Mouse (Mus musculus): ENCODE data around the gene Hoxa11. TPM values are rescaled to one million over a fixed set of nuclear protein-coding genes. Genes with fewer than 3 reads are reported as not detected.

The Hoxa11 gene
- polyA plus RNA-seq, 1 experiment from 2014 or later = 6.0 TPM

- no peaks in the 10 kb centered on the region for H3K4me1 ChIP-seq (ENCODE audit: control insufficient read depth, insufficient read depth, low read length)
- no peak for ATAC-seq (ENCODE audit: insufficient read depth, low FRiP score, low TSS enrichment)
- H3K36me3 ChIP-seq (ENCODE audit: control insufficient read depth, insufficient read depth, low read length) = no peaks in the 10 kb centered on the region
- H3K27me3 ChIP-seq (ENCODE audit: control insufficient read depth, insufficient read depth, low read length) = peaks cover 76% of the 10 kb centered on the region
- 7% methylated on average over 8 of the region's 8 CpGs for WGBS
- no peak overlapping the region for H3K4me3 ChIP-seq (ENCODE audit: low read depth, low read length)
- H3K9me3 ChIP-seq (ENCODE audit: control insufficient read depth, low read length) = no peaks in the 10 kb centered on the region
- H3K9ac ChIP-seq (ENCODE audit: low read length) = no peak overlapping the region
- no peak overlapping the region for H3K27ac ChIP-seq (ENCODE audit: low read depth, low read length)
- no peak overlapping the region for H3K4me2 ChIP-seq (ENCODE audit: low read depth)
- peak; percentile 16 for DNase-seq (ENCODE audit: low spot score)
Observed at GRCm38 (mm10) chr6:52275563-52276280, 30.1 kb upstream of the Hoxa11 start.

DNA sequence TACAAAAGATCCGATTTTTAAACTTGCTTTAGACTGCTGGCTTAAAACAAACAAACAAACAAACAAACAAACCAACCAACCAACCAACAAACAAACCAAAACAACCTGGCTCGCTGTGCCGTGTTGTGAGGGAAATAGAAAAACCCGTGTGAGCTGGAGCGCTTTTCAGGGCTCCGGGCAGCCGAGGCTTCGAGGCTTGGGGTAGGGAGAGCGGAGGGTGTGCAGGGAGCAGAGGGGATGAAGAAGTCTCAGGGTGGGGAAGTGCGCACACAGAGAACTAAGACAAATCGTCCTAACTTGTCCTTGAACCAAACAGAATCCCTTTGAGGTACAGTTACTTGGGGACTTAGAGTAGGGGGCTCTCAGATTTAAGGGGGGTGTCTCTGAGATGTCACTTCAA is 29.0 kb upstream of the Hoxa11 start:
- WGBS = 2% methylated on average over 11 of the region's 11 CpGs
- peaks cover 88% of the 10 kb centered on the region for H3K27me3 ChIP-seq (ENCODE audit: control insufficient read depth, insufficient read depth, low read length)
- H3K4me2 ChIP-seq (ENCODE audit: low read depth) = no peak overlapping the region
- ATAC-seq (ENCODE audit: insufficient read depth, low FRiP score, low TSS enrichment) = no peak
- H3K9me3 ChIP-seq (ENCODE audit: control insufficient read depth, low read length) = no peaks in the 10 kb centered on the region
- no peak overlapping the region for H3K4me3 ChIP-seq (ENCODE audit: low read depth, low read length)
- no peaks in the 10 kb centered on the region for H3K4me1 ChIP-seq (ENCODE audit: control insufficient read depth, insufficient read depth, low read length)
- H3K36me3 ChIP-seq (ENCODE audit: control insufficient read depth, insufficient read depth, low read length) = no peaks in the 10 kb centered on the region
- no peak for DNase-seq (ENCODE audit: low spot score)
- no peak overlapping the region for H3K9ac ChIP-seq (ENCODE audit: low read length)
- H3K27ac ChIP-seq (ENCODE audit: low read depth, low read length) = no peak overlapping the region

- ATAC-seq (ENCODE audit: insufficient read depth, low FRiP score, low TSS enrichment) (no peak), DNase-seq (ENCODE audit: low spot score) (peak; percentile 34)
- H3K9me3 ChIP-seq (ENCODE audit: control insufficient read depth, low read length) = no peaks in the 10 kb centered on the region
- no peaks in the 10 kb centered on the region for H3K4me1 ChIP-seq (ENCODE audit: control insufficient read depth, insufficient read depth, low read length)
- no peaks in the 10 kb centered on the region for H3K36me3 ChIP-seq (ENCODE audit: control insufficient read depth, insufficient read depth, low read length)
- H3K4me3 ChIP-seq (ENCODE audit: low read depth, low read length) = no peak overlapping the region
- no peak overlapping the region for H3K9ac ChIP-seq (ENCODE audit: low read length)
- WGBS = 1% methylated on average over 22 of the region's 22 CpGs
- H3K4me2 ChIP-seq (ENCODE audit: low read depth) = no peak overlapping the region
- no peak overlapping the region for H3K27ac ChIP-seq (ENCODE audit: low read depth, low read length)
- H3K27me3 ChIP-seq (ENCODE audit: control insufficient read depth, insufficient read depth, low read length) = peaks cover 94% of the 10 kb centered on the region
Observed at GRCm38 (mm10) chr6:52273656-52274280, 28.2 kb upstream of the Hoxa11 start.

DNA sequence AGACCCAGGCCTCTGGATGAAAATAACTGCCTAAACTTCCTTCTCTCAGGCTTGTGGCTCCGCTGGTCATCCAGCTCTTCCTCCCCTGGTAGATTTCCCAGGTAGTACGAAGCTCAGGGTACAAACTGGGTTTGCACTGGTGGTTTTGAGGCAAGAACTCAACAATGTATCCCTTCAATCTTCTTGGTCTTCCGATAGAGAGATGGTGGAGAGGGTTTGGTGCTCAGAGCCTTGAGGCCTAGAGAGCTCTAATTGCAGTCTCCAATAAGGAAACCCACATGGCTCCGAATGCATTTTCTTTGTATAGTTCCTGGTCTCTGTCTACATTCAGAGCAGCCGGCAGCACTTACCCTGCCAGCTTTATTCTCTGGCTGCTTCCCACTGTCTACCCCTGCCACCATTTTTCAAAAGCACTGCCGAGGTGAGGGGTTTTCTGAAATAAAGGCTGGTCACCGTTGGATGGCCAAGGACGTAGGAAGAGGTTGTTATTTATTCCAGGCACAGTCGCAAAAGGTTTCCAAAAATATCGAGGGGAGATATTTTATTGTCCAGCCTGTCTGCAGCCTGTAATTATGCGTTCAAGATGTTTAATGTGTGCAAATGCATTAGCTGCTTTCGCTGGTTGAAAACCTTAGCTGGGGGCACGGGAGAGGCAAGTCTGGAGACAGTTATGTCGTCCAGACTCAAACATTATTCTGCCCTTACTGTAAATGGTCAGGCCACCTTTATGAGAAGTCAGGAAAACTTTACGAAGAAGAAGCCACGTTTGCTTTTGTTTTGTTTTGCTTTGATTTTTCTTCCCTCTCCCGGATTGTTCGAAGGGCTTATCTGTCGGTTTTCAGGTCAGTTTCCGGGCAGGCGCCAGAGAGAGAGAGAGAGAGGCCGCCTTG is 27.4 kb upstream of the Hoxa11 start:
- peak; percentile 35 for DNase-seq (ENCODE audit: low spot score)
- Histone ChIP-seq H3K36me3 (ENCODE audit: control insufficient read depth, insufficient read depth, low read length) (no peaks in the 10 kb centered on the region), H3K4me2 (ENCODE audit: low read depth) (no peak overlapping the region), H3K27ac (ENCODE audit: low read depth, low read length) (no peak overlapping the region), H3K9ac (ENCODE audit: low read length) (no peak overlapping the region), H3K9me3 (ENCODE audit: control insufficient read depth, low read length) (no peaks in the 10 kb centered on the region), H3K4me3 (ENCODE audit: low read depth, low read length) (no peak overlapping the region), H3K27me3 (ENCODE audit: control insufficient read depth, insufficient read depth, low read length) (peaks cover 99% of the 10 kb centered on the region), H3K4me1 (ENCODE audit: control insufficient read depth, insufficient read depth, low read length) (no peaks in the 10 kb centered on the region)
- no peak for ATAC-seq (ENCODE audit: insufficient read depth, low FRiP score, low TSS enrichment)
- 2% methylated on average over 21 of the region's 22 CpGs for WGBS

- no peak overlapping the region for H3K4me3 ChIP-seq (ENCODE audit: low read depth, low read length)
- H3K9ac ChIP-seq (ENCODE audit: low read length) = no peak overlapping the region
- H3K27ac ChIP-seq (ENCODE audit: low read depth, low read length) = no peak overlapping the region
- no peak overlapping the region for H3K4me2 ChIP-seq (ENCODE audit: low read depth)
- no peaks in the 10 kb centered on the region for H3K36me3 ChIP-seq (ENCODE audit: control insufficient read depth, insufficient read depth, low read length)
- ATAC-seq (ENCODE audit: insufficient read depth, low FRiP score, low TSS enrichment) (no peak), DNase-seq (ENCODE audit: low spot score) (peak; percentile 72)
- H3K9me3 ChIP-seq (ENCODE audit: control insufficient read depth, low read length) = no peaks in the 10 kb centered on the region
- peaks cover 96% of the 10 kb centered on the region for H3K27me3 ChIP-seq (ENCODE audit: control insufficient read depth, insufficient read depth, low read length)
- H3K4me1 ChIP-seq (ENCODE audit: control insufficient read depth, insufficient read depth, low read length) = no peaks in the 10 kb centered on the region
- 2% methylated on average over 23 of the region's 23 CpGs for WGBS
Observed at GRCm38 (mm10) chr6:52270494-52271480, 25.2 kb upstream of the Hoxa11 start.

DNA sequence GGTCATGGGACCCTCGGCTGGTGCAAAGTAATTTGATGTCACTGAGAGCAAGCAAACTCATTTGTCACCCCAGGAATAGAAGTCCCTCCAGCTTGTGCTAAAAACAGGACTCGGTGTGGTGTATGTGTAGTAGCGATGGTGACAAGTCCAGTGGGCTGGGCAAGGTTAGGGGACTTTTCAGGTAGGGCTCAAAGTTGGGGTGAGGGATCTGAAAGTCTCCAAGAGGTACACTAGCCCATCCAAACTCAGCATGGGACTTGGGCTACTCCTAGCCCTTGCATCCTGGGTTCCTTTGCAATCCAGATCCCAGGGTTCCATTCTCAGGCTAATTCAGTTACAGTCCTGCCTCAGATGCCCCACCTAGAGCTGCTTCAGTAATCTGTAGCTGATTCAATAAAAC is 23.1 kb upstream of the Hoxa11 start:
- WGBS = 4% methylated on average over 3 of the region's 3 CpGs
- no peak overlapping the region for H3K9ac ChIP-seq (ENCODE audit: low read length)
- DNase-seq (ENCODE audit: low spot score) (no peak), ATAC-seq (ENCODE audit: insufficient read depth, low FRiP score, low TSS enrichment) (no peak)
- H3K27ac ChIP-seq (ENCODE audit: low read depth, low read length) = no peak overlapping the region
- no peaks in the 10 kb centered on the region for H3K4me1 ChIP-seq (ENCODE audit: control insufficient read depth, insufficient read depth, low read length)
- no peak overlapping the region for H3K4me2 ChIP-seq (ENCODE audit: low read depth)
- H3K4me3 ChIP-seq (ENCODE audit: low read depth, low read length) = no peak overlapping the region
- no peaks in the 10 kb centered on the region for H3K36me3 ChIP-seq (ENCODE audit: control insufficient read depth, insufficient read depth, low read length)
- no peaks in the 10 kb centered on the region for H3K9me3 ChIP-seq (ENCODE audit: control insufficient read depth, low read length)
- H3K27me3 ChIP-seq (ENCODE audit: control insufficient read depth, insufficient read depth, low read length) = peaks cover 96% of the 10 kb centered on the region

- Histone ChIP-seq H3K9me3 (ENCODE audit: control insufficient read depth, low read length) (no peaks in the 10 kb centered on the region), H3K27me3 (ENCODE audit: control insufficient read depth, insufficient read depth, low read length) (peaks cover 96% of the 10 kb centered on the region), H3K4me2 (ENCODE audit: low read depth) (no peak overlapping the region), H3K4me1 (ENCODE audit: control insufficient read depth, insufficient read depth, low read length) (no peaks in the 10 kb centered on the region), H3K36me3 (ENCODE audit: control insufficient read depth, insufficient read depth, low read length) (no peaks in the 10 kb centered on the region), H3K9ac (ENCODE audit: low read length) (no peak overlapping the region), H3K4me3 (ENCODE audit: low read depth, low read length) (no peak overlapping the region), H3K27ac (ENCODE audit: low read depth, low read length) (no peak overlapping the region)
- ATAC-seq (ENCODE audit: insufficient read depth, low FRiP score, low TSS enrichment) (no peak), DNase-seq (ENCODE audit: low spot score) (no peak)
- WGBS = under 1% methylated on average over 7 of the region's 7 CpGs
Observed at GRCm38 (mm10) chr6:52268341-52268740, 22.7 kb upstream of the Hoxa11 start.

DNA sequence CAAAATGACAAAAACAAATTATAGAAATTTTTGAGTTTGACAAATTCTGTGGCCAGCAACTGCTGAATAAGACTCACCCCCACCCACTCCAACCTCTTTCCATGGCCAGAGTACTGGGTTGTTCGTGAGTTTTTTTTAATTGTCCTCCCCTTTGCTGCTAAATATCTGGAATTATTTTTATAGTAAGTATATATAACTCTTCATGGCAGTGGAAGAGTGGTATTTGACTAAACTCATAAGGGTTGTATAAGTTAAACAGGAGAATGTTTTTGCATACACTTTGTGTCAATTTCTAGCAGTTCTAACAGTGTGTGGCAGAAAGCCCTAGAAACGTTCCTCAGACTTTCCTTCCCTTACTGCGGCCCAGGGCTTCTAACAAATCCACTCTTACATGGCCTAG is 22.1 kb upstream of the Hoxa11 start:
- Histone ChIP-seq H3K27ac (ENCODE audit: low read depth, low read length) (no peak overlapping the region), H3K9me3 (ENCODE audit: control insufficient read depth, low read length) (no peaks in the 10 kb centered on the region), H3K4me1 (ENCODE audit: control insufficient read depth, insufficient read depth, low read length) (no peaks in the 10 kb centered on the region), H3K27me3 (ENCODE audit: control insufficient read depth, insufficient read depth, low read length) (peaks cover 96% of the 10 kb centered on the region), H3K4me3 (ENCODE audit: low read depth, low read length) (no peak overlapping the region), H3K4me2 (ENCODE audit: low read depth) (no peak overlapping the region), H3K9ac (ENCODE audit: low read length) (no peak overlapping the region), H3K36me3 (ENCODE audit: control insufficient read depth, insufficient read depth, low read length) (no peaks in the 10 kb centered on the region)
- DNase-seq (ENCODE audit: low spot score) (no peak), ATAC-seq (ENCODE audit: insufficient read depth, low FRiP score, low TSS enrichment) (no peak)
- 4% methylated on average over 3 of the region's 3 CpGs for WGBS

Measured in neural tube, embryonic 11.5 days (tissue).